Mouse (Mus musculus) heart, embryonic 10.5 days (tissue): ENCODE results near the gene Mthfd1l. TPM values are rescaled to one million over a fixed set of nuclear protein-coding genes. Genes with fewer than 3 reads are reported as not detected.

ENCODE experiments used
- DNase-seq: peaks from one replicate; pipeline ENCODE4 v3.0.0-alpha.2; 2017; ENCODE audit warnings: low spot score
- H3K27ac ChIP-seq: fragments of 300-500 bp; sonication (generic); 2 replicates; pipeline ENCODE4 v1.5.1; 2016; ENCODE audit warnings: mild to moderate bottlenecking
- H3K27me3 ChIP-seq: fragments of 300-500 bp; sonication (generic); 2 replicates; pipeline ENCODE4 v1.6.1; 2016; ENCODE audit warnings: mild to moderate bottlenecking; ENCODE audit not compliant: poor library complexity, insufficient read depth, severe bottlenecking
- H3K36me3 ChIP-seq: fragments of 300-500 bp; sonication (generic); 2 replicates; pipeline ENCODE4 v1.6.1; 2016; ENCODE audit warnings: mild to moderate bottlenecking, moderate library complexity
- H3K4me1 ChIP-seq: fragments of 300-500 bp; sonication (generic); 2 replicates; pipeline ENCODE4 v1.6.1; 2016; ENCODE audit warnings: mild to moderate bottlenecking
- H3K4me3 ChIP-seq: fragments of 300-500 bp; sonication (generic); 2 replicates; pipeline ENCODE4 v1.5.1; 2016; ENCODE audit warnings: mild to moderate bottlenecking, moderate library complexity
- H3K9me3 ChIP-seq: fragments of 300-500 bp; sonication (generic); 2 replicates; pipeline ENCODE4 v1.6.1; 2016; ENCODE audit warnings: mild to moderate bottlenecking, moderate library complexity
- WGBS: fragments of 180-500 bp; shearing (Covaris S2); methylation state at CpG from one replicate; pipeline ENCODE4 v1.1.7; 2016; 5-methylcytosine and 5-hydroxymethylcytosine counted together
- polyA plus RNA-seq: library from polyadenylated mRNA; unstranded; fragments of >200 nt; fragmentation: Nextera tagmentation; extraction: Ambion mirVana; gene quantifications from 2 replicates; pipeline ENCODE4 v1.2.1, GENCODE M21; 2016

Gene Mthfd1l
- polyA plus RNA-seq, 1 experiment from 2014 or later: 23.2 TPM

- H3K9me3 ChIP-seq: no peaks in the 10 kb centered on the region
- no peaks in the 10 kb centered on the region for H3K27me3 ChIP-seq
- DNase-seq: peak; percentile 70
- 92% methylated on average over 7 of the region's 7 CpGs for WGBS
- H3K36me3 ChIP-seq: peaks cover 31% of the 10 kb centered on the region
- H3K27ac ChIP-seq: no peak overlapping the region
- H3K4me1 ChIP-seq: no peaks in the 10 kb centered on the region
- no peak overlapping the region for H3K4me3 ChIP-seq
Measured at GRCm38 (mm10) chr10:4036476-4036875, 63.6 kb downstream of the Mthfd1l start.

GRCm38 (mm10) chr10:4037066-4037465 is 64.1 kb downstream of the Mthfd1l start:
- no peaks in the 10 kb centered on the region for H3K9me3 ChIP-seq
- DNase-seq: peak; percentile 71
- H3K4me1 ChIP-seq: no peaks in the 10 kb centered on the region
- WGBS: 62% methylated on average over 3 of the region's 3 CpGs
- H3K36me3 ChIP-seq: peaks cover 33% of the 10 kb centered on the region
- H3K4me3 ChIP-seq: no peak overlapping the region
- H3K27me3 ChIP-seq: no peaks in the 10 kb centered on the region
- no peak overlapping the region for H3K27ac ChIP-seq

GRCm38 (mm10) chr10:4038576-4038975 is 65.7 kb downstream of the Mthfd1l start:
- H3K27me3 ChIP-seq: no peaks in the 10 kb centered on the region
- no peaks in the 10 kb centered on the region for H3K9me3 ChIP-seq
- WGBS: 95% methylated on average over 11 of the region's 11 CpGs
- H3K4me3 ChIP-seq: no peak overlapping the region
- no peak overlapping the region for H3K27ac ChIP-seq
- peak; percentile 35 for DNase-seq
- peaks cover 37% of the 10 kb centered on the region for H3K36me3 ChIP-seq
- H3K4me1 ChIP-seq: no peaks in the 10 kb centered on the region

- H3K4me1 ChIP-seq: no peaks in the 10 kb centered on the region
- H3K36me3 ChIP-seq: peaks cover 26% of the 10 kb centered on the region
- H3K4me3 ChIP-seq: no peak overlapping the region
- no peak for DNase-seq
- no peak overlapping the region for H3K27ac ChIP-seq
- no peaks in the 10 kb centered on the region for H3K27me3 ChIP-seq
- no peaks in the 10 kb centered on the region for H3K9me3 ChIP-seq
- WGBS: 80% methylated on average over 9 of the region's 9 CpGs
Measured at GRCm38 (mm10) chr10:4041691-4042090, 68.8 kb downstream of the Mthfd1l start.

GRCm38 (mm10) chr10:4044421-4044820 is 71.5 kb downstream of the Mthfd1l start:
- H3K9me3 ChIP-seq: no peaks in the 10 kb centered on the region
- H3K27ac ChIP-seq: no peak overlapping the region
- H3K27me3 ChIP-seq: no peaks in the 10 kb centered on the region
- H3K4me3 ChIP-seq: no peak overlapping the region
- DNase-seq: no peak
- H3K4me1 ChIP-seq: peaks cover 5% of the 10 kb centered on the region
- H3K36me3 ChIP-seq: peaks cover 26% of the 10 kb centered on the region; the same call in 1 of the 2 replicates
- 84% methylated on average over 7 of the region's 7 CpGs for WGBS

GRCm38 (mm10) chr10:4046496-4046895 is 73.6 kb downstream of the Mthfd1l start:
- H3K4me3 ChIP-seq: no peak overlapping the region
- 64% methylated on average over 3 of the region's 4 CpGs for WGBS
- peaks cover 33% of the 10 kb centered on the region; the same call in 1 of the 2 replicates for H3K36me3 ChIP-seq
- H3K9me3 ChIP-seq: no peaks in the 10 kb centered on the region
- no peak for DNase-seq
- no peaks in the 10 kb centered on the region for H3K27me3 ChIP-seq
- H3K27ac ChIP-seq: no peak overlapping the region
- peaks cover 5% of the 10 kb centered on the region for H3K4me1 ChIP-seq

- Histone ChIP-seq H3K4me1 (peaks cover 5% of the 10 kb centered on the region), H3K36me3 (peaks cover 36% of the 10 kb centered on the region), H3K4me3 (no peak overlapping the region), H3K27ac (peak overlapping the region; percentile 65; the same call in 1 of the 2 replicates), H3K9me3 (no peaks in the 10 kb centered on the region), H3K27me3 (no peaks in the 10 kb centered on the region)
- whole genome bisulfite sequencing: 48% methylated on average over 6 of the region's 6 CpGs
- no peak for DNase-seq
Measured at GRCm38 (mm10) chr10:4047666-4048065, 74.7 kb downstream of the Mthfd1l start.

- H3K4me3 ChIP-seq: no peak overlapping the region
- 93% methylated on average over 4 of the region's 4 CpGs for WGBS
- DNase-seq: no peak
- no peaks in the 10 kb centered on the region for H3K27me3 ChIP-seq
- no peaks in the 10 kb centered on the region for H3K9me3 ChIP-seq
- peaks cover 5% of the 10 kb centered on the region for H3K4me1 ChIP-seq
- H3K36me3 ChIP-seq: peaks cover 24% of the 10 kb centered on the region
- H3K27ac ChIP-seq: no peak overlapping the region
Measured at GRCm38 (mm10) chr10:4050236-4050635, 77.3 kb downstream of the Mthfd1l start.

- peaks cover 24% of the 10 kb centered on the region for H3K36me3 ChIP-seq
- no peaks in the 10 kb centered on the region for H3K9me3 ChIP-seq
- WGBS: 90% methylated on average over 4 of the region's 4 CpGs
- no peaks in the 10 kb centered on the region for H3K27me3 ChIP-seq
- no peak overlapping the region for H3K27ac ChIP-seq
- peaks cover 2% of the 10 kb centered on the region for H3K4me1 ChIP-seq
- H3K4me3 ChIP-seq: no peak overlapping the region
- DNase-seq: no peak
Measured at GRCm38 (mm10) chr10:4052711-4053110, 79.8 kb downstream of the Mthfd1l start.

GRCm38 (mm10) chr10:4053278-4054061 is 80.6 kb downstream of the Mthfd1l start:
- H3K4me3 ChIP-seq: no peak overlapping the region
- 79% methylated on average over 19 of the region's 19 CpGs for WGBS
- H3K27me3 ChIP-seq: no peaks in the 10 kb centered on the region
- H3K9me3 ChIP-seq: no peaks in the 10 kb centered on the region
- H3K36me3 ChIP-seq: peaks cover 24% of the 10 kb centered on the region
- no peak overlapping the region; the same call in 1 of the 2 replicates for H3K27ac ChIP-seq
- H3K4me1 ChIP-seq: peaks cover 8% of the 10 kb centered on the region; the same call in 1 of the 2 replicates
- DNase-seq: no peak

GRCm38 (mm10) chr10:4054589-4054988 is 81.7 kb downstream of the Mthfd1l start:
- no peak for DNase-seq
- no peak overlapping the region for H3K4me3 ChIP-seq
- H3K27ac ChIP-seq: no peak overlapping the region
- no peaks in the 10 kb centered on the region for H3K27me3 ChIP-seq
- H3K36me3 ChIP-seq: peaks cover 17% of the 10 kb centered on the region
- no peaks in the 10 kb centered on the region for H3K9me3 ChIP-seq
- peaks cover 13% of the 10 kb centered on the region; the same call in 1 of the 2 replicates for H3K4me1 ChIP-seq
- 92% methylated on average over 1 of the region's 1 CpGs for WGBS

- H3K4me3 ChIP-seq: no peak overlapping the region
- no peak overlapping the region for H3K27ac ChIP-seq
- 86% methylated on average over 3 of the region's 3 CpGs for WGBS
- DNase-seq: peak; percentile 14
- H3K27me3 ChIP-seq: no peaks in the 10 kb centered on the region
- peaks cover 5% of the 10 kb centered on the region; the same call in 1 of the 2 replicates for H3K36me3 ChIP-seq
- peaks cover 13% of the 10 kb centered on the region for H3K4me1 ChIP-seq
- H3K9me3 ChIP-seq: no peaks in the 10 kb centered on the region
Measured at GRCm38 (mm10) chr10:4057397-4057796, 84.5 kb downstream of the Mthfd1l start.

GRCm38 (mm10) chr10:4057832-4058231 is 84.9 kb downstream of the Mthfd1l start:
- peak; percentile 76 for DNase-seq
- Histone ChIP-seq H3K4me1 (peaks cover 13% of the 10 kb centered on the region), H3K27me3 (no peaks in the 10 kb centered on the region), H3K4me3 (no peak overlapping the region), H3K9me3 (no peaks in the 10 kb centered on the region), H3K27ac (peak overlapping the region; percentile 56; the same call in 1 of the 2 replicates), H3K36me3 (0 out of 2 replicates have a peak, but pooled peaks cover under 1% of the 10 kb centered on the region)
- 39% methylated on average over 5 of the region's 5 CpGs for WGBS
